Comparison of ENCODE assay signal across 8 mouse cellular contexts in genomic region chr11:71033163-71033761, GRCm38 (mm10). TPM values are rescaled to one million over a fixed set of nuclear protein-coding genes. Genes with fewer than 3 reads are reported as not detected.
DNase-seq lines count a peak whose midpoint lies in the region; ATAC-seq and TF ChIP-seq lines count a peak whose summit lies in the region.

6330403K07Rik (minus strand) TSS chr11:71033513.

- TF ChIP-seq CTCF in thymus, adult 2 months (IDR thresholded peaks at IDR 0.05; ENCODE audit: borderline replicate concordance, control insufficient read depth, extremely low read depth, insufficient read depth, low read length, poor library complexity): no peak
- TF ChIP-seq CTCF in layer of hippocampus, adult 2 months (conservative IDR thresholded peaks at IDR 0.05): no peak
- no peak for TF ChIP-seq CTCF in liver, postnatal 0 days (IDR thresholded peaks at IDR 0.05; ENCODE audit: low read depth)

- ATAC-seq in liver, postnatal 0 days: no peak

- no peak within 1 kb of the TSS for H3K9ac ChIP-seq in liver, postnatal 0 days (replicated peaks)

- no peak for TF ChIP-seq EP300 in liver, postnatal 0 days (IDR thresholded peaks at IDR 0.05; ENCODE audit: low read depth)

- no peak within 1 kb of the TSS for H3K27ac ChIP-seq in thymus, adult 2 months (ENCODE audit: control insufficient read depth, insufficient read depth, low read length)
- peak within 1 kb of the TSS; percentile 97 for H3K27ac ChIP-seq in layer of hippocampus, adult 2 months
- H3K27ac ChIP-seq in liver, postnatal 0 days (ENCODE audit: low read depth): no peak within 1 kb of the TSS

- peak within 1 kb of the TSS; percentile 62 for H3K4me2 ChIP-seq in liver, postnatal 0 days (ENCODE audit: low read depth, low read length)

- H3K36me3 ChIP-seq in thymus, adult 2 months (ENCODE audit: control insufficient read depth, insufficient read depth, low read length): peaks cover under 1% of the 10 kb centered on the region; the same call in 1 of the 2 replicates
- H3K36me3 ChIP-seq in liver, postnatal 0 days (replicated peaks; ENCODE audit: insufficient read depth, low read length): no peaks in the 10 kb centered on the region

- 4% methylated on average over 31 of the region's 31 CpGs for WGBS in thymus, adult 2 months
- WGBS in liver, postnatal 0 days (ENCODE audit: insufficient replicate concordance): 2% methylated on average over 29 of the region's 31 CpGs

- H3K27me3 ChIP-seq in thymus, adult 2 months (ENCODE audit: control insufficient read depth, insufficient read depth, low read length): no peaks in the 10 kb centered on the region; the same call in 1 of the 2 replicates
- peaks cover 10% of the 10 kb centered on the region; the same call in 1 of the 2 replicates for H3K27me3 ChIP-seq in liver, postnatal 0 days (ENCODE audit: insufficient read depth, low read length)

- no peak for TF ChIP-seq POLR2A in thymus, adult 2 months (IDR thresholded peaks at IDR 0.05; ENCODE audit: control insufficient read depth, extremely low read depth, insufficient read depth, low read length, poor library complexity)

- no peaks in the 10 kb centered on the region for H3K4me1 ChIP-seq in thymus, adult 2 months (replicated peaks; ENCODE audit: control insufficient read depth, insufficient read depth, low read length)
- peaks cover 6% of the 10 kb centered on the region for H3K4me1 ChIP-seq in liver, postnatal 0 days (ENCODE audit: insufficient read depth)

- no peak for DNase-seq in thymus, adult 2 months
- no peak for DNase-seq in thymus, adult 18-20 months
- DNase-seq in cerebellum, postnatal 4 days (ENCODE audit: low spot score in 2 of 2): peak; percentile 51 to 74
- DNase-seq in gastrocnemius, postnatal 25 days: peak; percentile 10
- peak; percentile 50 to 68 for DNase-seq in layer of hippocampus, adult 2 months (ENCODE audit: low spot score in 2 of 2)
- no peak for DNase-seq in liver, postnatal 0 days
- DNase-seq in retina, postnatal 7 days (ENCODE audit: low read depth, low spot score): peak; percentile 33
- no peak for DNase-seq in spleen, postnatal 4 days (ENCODE audit: low spot score in 2 of 2)

- H3K9me3 ChIP-seq in liver, postnatal 0 days (ENCODE audit: low read length): no peaks in the 10 kb centered on the region

- H3K4me3 ChIP-seq in thymus, adult 2 months (ENCODE audit: control insufficient read depth, insufficient read depth, low read length): peak within 1 kb of the TSS; percentile 30
- peak within 1 kb of the TSS; percentile 67 for H3K4me3 ChIP-seq in layer of hippocampus, adult 2 months
- peak within 1 kb of the TSS; percentile 26; the same call in 1 of the 2 replicates for H3K4me3 ChIP-seq in liver, postnatal 0 days (ENCODE audit: low read depth, low read length)

RNA-seq across cellular contexts. Expression of gene 6330403K07Rik, which starts in this region (rescaled TPM):
- 0.84 and 1.2 TPM in 2 replicates for polyA plus RNA-seq in thymus, adult 2 months (2012; rRNA removed)
- total RNA-seq in gastrocnemius, postnatal 25 days (2021): not detected
- total RNA-seq in layer of hippocampus, adult 2 months (2021): 100 to 1,000 TPM; 188 to 197 TPM
- 0.36 and 0.51 TPM in 2 replicates for polyA plus RNA-seq in liver, postnatal 0 days (2015; fragmentation: Nextera tagmentation; extraction: Ambion mirVana)

Comparison
In these comparisons a context has a peak if more than half of its experiments do, and no peak if none do; other contexts are left out.
1. RNA of gene 6330403K07Rik (total RNA-seq): 188 to 197 TPM in layer of hippocampus, adult 2 months; not detected in gastrocnemius, postnatal 25 days; every median in the first group is over 100 times any median in the second.
2. Peak in DNase-seq in gastrocnemius, postnatal 25 days; RNA of the gene not detected or under 1 TPM.
3. DNase-seq: peak in cerebellum, postnatal 4 days (2 of 2), layer of hippocampus, adult 2 months (2 of 2) and retina, postnatal 7 days (single experiment); none in thymus, adult 2 months (single experiment), thymus, adult 18-20 months (0 of 2), liver, postnatal 0 days (single experiment) and spleen, postnatal 4 days (0 of 2).
4. Peak in every context shown above with its lines, with median percentiles within 50 percentile points of each other: H3K4me3 ChIP-seq.